8 mouse cellular contexts compared by ENCODE assay signal in genomic region chr11:49938258-49939164, GRCm38 (mm10). TPM values are rescaled to one million over a fixed set of nuclear protein-coding genes. Genes with fewer than 3 reads are reported as not detected.
DNase-seq lines count a peak whose midpoint lies in the region; ATAC-seq and TF ChIP-seq lines count a peak whose summit lies in the region.
"Had no signal": no experiment of that assay in that cellular context is flagged by ENCODE, and none has a peak within 500 bp of the region (broad histone marks: within the 10 kb centered on the region; RNA-seq: fewer than 3 reads in every experiment).

No protein-coding gene starts in this region.

- H3K4me3 ChIP-seq in lung, embryonic 14.5 days (ENCODE audit: low read depth, low read length) = no peak overlapping the region
- H3K4me3 ChIP-seq in forebrain, embryonic 12.5 days (replicated peaks) = no peak overlapping the region
- no peak overlapping the region for H3K4me3 ChIP-seq in midbrain, embryonic 12.5 days
- H3K4me3 ChIP-seq: erythroblast, embryonic 14.5 days had no signal

- H3K27ac ChIP-seq in lung, embryonic 14.5 days (ENCODE audit: low read depth) = no peak overlapping the region
- peak overlapping the region; percentile 63 for H3K27ac ChIP-seq in forebrain, embryonic 12.5 days
- H3K27ac ChIP-seq in midbrain, embryonic 12.5 days (replicated peaks) = no peak overlapping the region

- no peaks in the 10 kb centered on the region for H3K4me1 ChIP-seq in lung, embryonic 14.5 days (ENCODE audit: insufficient read depth)
- H3K4me1 ChIP-seq in forebrain, embryonic 12.5 days = peaks cover 12% of the 10 kb centered on the region; the same call in 1 of the 2 replicates
- peaks cover 14% of the 10 kb centered on the region for H3K4me1 ChIP-seq in midbrain, embryonic 12.5 days

- no peak overlapping the region for H3K9ac ChIP-seq in lung, embryonic 14.5 days
- no peak overlapping the region for H3K9ac ChIP-seq in forebrain, embryonic 12.5 days
- no peak overlapping the region for H3K9ac ChIP-seq in midbrain, embryonic 12.5 days (replicated peaks)

- H3K9me3 ChIP-seq in lung, embryonic 14.5 days (ENCODE audit: low read depth, low read length) = no peaks in the 10 kb centered on the region
- H3K9me3 ChIP-seq in forebrain, embryonic 12.5 days = no peaks in the 10 kb centered on the region
- no peaks in the 10 kb centered on the region for H3K9me3 ChIP-seq in midbrain, embryonic 12.5 days

- H3K27me3 ChIP-seq in lung, embryonic 14.5 days (ENCODE audit: insufficient read depth, low read length) = no peaks in the 10 kb centered on the region
- no peaks in the 10 kb centered on the region for H3K27me3 ChIP-seq in forebrain, embryonic 12.5 days
- no peaks in the 10 kb centered on the region for H3K27me3 ChIP-seq in midbrain, embryonic 12.5 days

- peak; percentile 13 for DNase-seq in lung, embryonic 14.5 days
- DNase-seq in lung, postnatal 25 days (ENCODE audit: low spot score) = no peak
- DNase-seq in kidney, postnatal 4 days = peak; percentile 40 to 64
- DNase-seq in adipocyte (ENCODE audit: low spot score) = no peak
- DNase-seq in natural killer cell, adult 2 months (ENCODE audit: low spot score in 2 of 2) = no peak

- no peak overlapping the region for H3K4me2 ChIP-seq in lung, embryonic 14.5 days
- no peak overlapping the region for H3K4me2 ChIP-seq in forebrain, embryonic 12.5 days
- H3K4me2 ChIP-seq in midbrain, embryonic 12.5 days (replicated peaks) = no peak overlapping the region

- no peak for TF ChIP-seq CTCF in lung, embryonic 14.5 days (IDR thresholded peaks at IDR 0.05; ENCODE audit: low read depth)

- WGBS in lung, embryonic 14.5 days = 63% methylated on average over 4 of the region's 4 CpGs
- WGBS in forebrain, embryonic 12.5 days = 35% methylated on average over 4 of the region's 4 CpGs
- WGBS in midbrain, embryonic 12.5 days = 65% methylated on average over 4 of the region's 4 CpGs

- no peaks in the 10 kb centered on the region for H3K36me3 ChIP-seq in lung, embryonic 14.5 days (ENCODE audit: insufficient read depth)
- no peaks in the 10 kb centered on the region for H3K36me3 ChIP-seq in forebrain, embryonic 12.5 days (replicated peaks)
- H3K36me3 ChIP-seq in midbrain, embryonic 12.5 days = no peaks in the 10 kb centered on the region

- no peak for ATAC-seq in lung, embryonic 14.5 days (ENCODE audit: insufficient read depth)
- ATAC-seq in forebrain, embryonic 12.5 days (ENCODE audit: low FRiP score) = peak; percentile 61
- peak; percentile 62; the same call in 1 of the 2 replicates for ATAC-seq in midbrain, embryonic 12.5 days (ENCODE audit: low FRiP score, low read depth)

RNA-seq across cellular contexts. Expression of gene Rasgef1c, which starts 36.9 kb away (rescaled TPM):
- 0.09 and 0.20 TPM in 2 replicates for polyA plus RNA-seq in lung, embryonic 14.5 days (2014; fragmentation: Nextera tagmentation; extraction: Ambion mirVana)
- polyA plus RNA-seq in forebrain, embryonic 12.5 days (2016; fragmentation: Nextera tagmentation; extraction: Ambion mirVana) = 1.8 and 2.8 TPM in 2 replicates
- polyA plus RNA-seq in midbrain, embryonic 12.5 days (2016; fragmentation: Nextera tagmentation; extraction: Ambion mirVana) = 1.6 and 3.0 TPM in 2 replicates
- polyA plus RNA-seq: erythroblast, embryonic 14.5 days had no signal

Comparison
In these comparisons a context has a peak if more than half of its experiments do, and no peak if none do; other contexts are left out.
1. DNase-seq: peak in lung, embryonic 14.5 days (single experiment) and kidney, postnatal 4 days (2 of 2); none in lung, postnatal 25 days (single experiment), adipocyte (single experiment) and natural killer cell, adult 2 months (0 of 2).